Mouse (Mus musculus) heart, embryonic 13.5 days (tissue): ENCODE results near the gene Abcc6. TPM values are rescaled to one million over a fixed set of nuclear protein-coding genes. Genes with fewer than 3 reads are reported as not detected.
"Not testable (repeated sequence)": the region's sequence is repeated elsewhere in the genome, so short reads cannot be mapped to it uniquely, and the experiment has no call there.

Source experiments
- ATAC-seq: fragments of 200-750 bp; cut with Nextera tagmentation; 2 replicates; pipeline ENCODE4 v1.8.0; 2017; ENCODE audit warnings: moderate TSS enrichment; ENCODE audit not compliant: insufficient number of reproducible peaks, low FRiP score, low TSS enrichment; ENCODE audit errors: extremely low read depth
- H3K27ac ChIP-seq: fragments of 300-500 bp; sonication (generic); replicated peaks from 2 replicates; pipeline ENCODE4 v1.5.1; 2015; ENCODE audit warnings: moderate library complexity, mild to moderate bottlenecking, inconsistent platforms
- H3K27me3 ChIP-seq: fragments of 300-500 bp; sonication (generic); replicated peaks from 2 replicates; pipeline ENCODE4 v1.6.1; 2015; ENCODE audit warnings: mild to moderate bottlenecking, inconsistent platforms
- H3K36me3 ChIP-seq: fragments of 300-500 bp; sonication (generic); 2 replicates; pipeline ENCODE4 v1.6.1; 2015; ENCODE audit warnings: mild to moderate bottlenecking, inconsistent platforms
- H3K4me1 ChIP-seq: fragments of 300-500 bp; sonication (generic); 2 replicates; pipeline ENCODE4 v1.6.1; 2015; ENCODE audit warnings: inconsistent platforms
- H3K4me2 ChIP-seq: fragments of 300-500 bp; sonication (generic); 2 replicates; pipeline ENCODE4 v1.6.1; 2015; ENCODE audit warnings: inconsistent platforms, mild to moderate bottlenecking, moderate library complexity
- H3K4me3 ChIP-seq: fragments of 300-500 bp; sonication (generic); 2 replicates; pipeline ENCODE4 v1.5.1; 2015; ENCODE audit warnings: moderate library complexity, mild to moderate bottlenecking, inconsistent platforms
- H3K9ac ChIP-seq: fragments of 300-500 bp; sonication (generic); 2 replicates; pipeline ENCODE4 v1.6.1; 2015; ENCODE audit warnings: inconsistent platforms, mild to moderate bottlenecking, moderate library complexity
- H3K9me3 ChIP-seq: fragments of 300-500 bp; sonication (generic); 2 replicates; pipeline ENCODE4 v1.6.1; 2016; ENCODE audit warnings: inconsistent platforms
- WGBS: fragments of 180-500 bp; shearing (Covaris S2); methylation state at CpG from one replicate; pipeline ENCODE4 v1.1.7; 2015; ENCODE audit warnings: mixed read lengths; 5-methylcytosine and 5-hydroxymethylcytosine counted together
- polyA plus RNA-seq: library from polyadenylated mRNA; unstranded; fragments of >200 nt; fragmentation: Nextera tagmentation; extraction: Ambion mirVana; gene quantifications from 2 replicates; pipeline ENCODE4 v1.2.1, GENCODE M21; 2015

Gene Abcc6
- polyA plus RNA-seq, 1 experiment from 2014 or later: 0.11 TPM

GRCm38 (mm10) chr7:45974512-45974911 lies 55.6 kb downstream of the Abcc6 start:
- H3K4me3 ChIP-seq: no peak overlapping the region
- H3K4me1 ChIP-seq: no peaks in the 10 kb centered on the region; the same call in 1 of the 2 replicates
- no peak overlapping the region for H3K27ac ChIP-seq
- H3K4me2 ChIP-seq: no peak overlapping the region
- no peaks in the 10 kb centered on the region for H3K36me3 ChIP-seq
- no peaks in the 10 kb centered on the region for H3K9me3 ChIP-seq
- no peak overlapping the region for H3K9ac ChIP-seq
- no peak for ATAC-seq
- H3K27me3 ChIP-seq: peaks cover 10% of the 10 kb centered on the region; the same call in 1 of the 2 replicates
- WGBS: 51% methylated on average over 6 of the region's 6 CpGs

DNA sequence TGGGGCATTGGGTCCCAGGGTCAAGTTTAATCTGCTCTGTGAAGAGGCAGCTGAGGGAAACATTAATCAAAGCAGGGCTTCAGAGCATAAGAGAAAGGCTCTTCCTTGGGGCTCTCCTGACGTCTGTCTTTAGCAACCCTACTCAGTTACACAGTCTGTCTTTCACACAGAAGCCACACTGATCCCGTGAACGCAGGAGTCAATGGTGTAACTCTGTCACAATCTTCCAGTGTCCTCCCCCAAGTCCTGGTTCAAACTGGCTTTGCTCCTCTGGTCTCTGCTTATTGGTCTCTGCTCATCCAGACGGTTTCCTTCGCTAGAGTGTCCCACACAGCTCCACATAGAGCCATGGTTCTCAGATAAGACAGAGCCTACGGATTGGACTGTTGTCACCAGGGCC lies 56.0 kb downstream of the Abcc6 start:
- H3K9ac ChIP-seq: no peak overlapping the region
- H3K9me3 ChIP-seq: no peaks in the 10 kb centered on the region
- H3K4me3 ChIP-seq: no peak overlapping the region
- H3K27me3 ChIP-seq: peaks cover 6% of the 10 kb centered on the region; the same call in 1 of the 2 replicates
- H3K27ac ChIP-seq: no peak overlapping the region
- H3K4me1 ChIP-seq: no peaks in the 10 kb centered on the region; the same call in 1 of the 2 replicates
- 26% methylated on average over 6 of the region's 6 CpGs for WGBS
- H3K4me2 ChIP-seq: no peak overlapping the region
- H3K36me3 ChIP-seq: no peaks in the 10 kb centered on the region
- no peak for ATAC-seq

DNA sequence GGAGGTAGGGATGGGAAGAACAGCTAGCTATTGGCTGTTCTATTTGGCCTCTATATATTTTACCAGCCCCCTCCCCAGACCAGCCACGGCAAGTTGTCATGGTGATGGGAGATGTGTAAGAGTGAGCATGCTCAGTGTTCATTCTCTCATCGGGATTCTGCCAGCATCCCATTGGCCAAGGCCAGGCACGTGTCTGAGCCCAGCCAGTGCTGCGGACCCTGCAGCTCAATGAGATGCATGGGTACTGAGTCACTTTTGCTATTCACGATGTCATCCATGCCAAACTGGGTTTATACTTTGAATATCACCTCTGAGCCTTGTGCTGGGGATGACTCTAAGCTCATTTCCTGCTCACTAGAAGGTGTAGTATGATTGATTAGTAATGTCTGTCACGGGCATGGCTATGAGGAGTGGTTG lies 56.8 kb downstream of the Abcc6 start:
- no peak overlapping the region for H3K27ac ChIP-seq
- ATAC-seq: no peak
- peaks cover 14% of the 10 kb centered on the region for H3K27me3 ChIP-seq
- H3K4me2 ChIP-seq: no peak overlapping the region
- H3K9ac ChIP-seq: no peak overlapping the region
- H3K4me3 ChIP-seq: no peak overlapping the region
- no peaks in the 10 kb centered on the region; the same call in 1 of the 2 replicates for H3K4me1 ChIP-seq
- no peaks in the 10 kb centered on the region for H3K36me3 ChIP-seq
- 78% methylated on average over 6 of the region's 6 CpGs for WGBS
- H3K9me3 ChIP-seq: no peaks in the 10 kb centered on the region

- Histone ChIP-seq H3K9ac (no peak overlapping the region), H3K4me3 (no peak overlapping the region), H3K36me3 (no peaks in the 10 kb centered on the region), H3K27me3 (peaks cover 19% of the 10 kb centered on the region), H3K4me2 (no peak overlapping the region), H3K9me3 (no peaks in the 10 kb centered on the region), H3K27ac (no peak overlapping the region), H3K4me1 (no peaks in the 10 kb centered on the region; the same call in 1 of the 2 replicates)
- no peak for ATAC-seq
- WGBS: 73% methylated on average over 11 of the region's 11 CpGs
These were observed 58.0 kb downstream of the Abcc6 start for GRCm38 (mm10) chr7:45971831-45972723.

DNA sequence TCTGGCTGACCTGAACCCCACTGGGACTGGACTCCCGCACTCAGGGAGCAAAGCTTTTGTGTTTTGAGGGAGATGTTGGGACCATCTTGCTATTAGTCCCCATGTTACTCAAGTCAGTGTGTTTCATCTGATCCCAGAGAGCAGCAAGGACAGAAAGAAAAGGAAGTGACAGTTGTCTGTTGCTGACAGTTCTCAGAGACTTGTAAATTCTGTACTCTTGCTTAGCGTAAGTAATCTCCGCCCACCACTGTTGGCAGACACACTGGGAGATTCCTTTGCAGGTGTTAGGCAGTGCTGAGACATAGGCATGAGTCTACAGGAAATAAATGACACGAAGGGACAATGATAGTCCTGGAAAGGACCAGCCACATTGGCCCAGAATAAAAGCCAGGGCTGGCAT lies 73.5 kb downstream of the Abcc6 start:
- WGBS: 51% methylated on average over 4 of the region's 4 CpGs

DNA sequence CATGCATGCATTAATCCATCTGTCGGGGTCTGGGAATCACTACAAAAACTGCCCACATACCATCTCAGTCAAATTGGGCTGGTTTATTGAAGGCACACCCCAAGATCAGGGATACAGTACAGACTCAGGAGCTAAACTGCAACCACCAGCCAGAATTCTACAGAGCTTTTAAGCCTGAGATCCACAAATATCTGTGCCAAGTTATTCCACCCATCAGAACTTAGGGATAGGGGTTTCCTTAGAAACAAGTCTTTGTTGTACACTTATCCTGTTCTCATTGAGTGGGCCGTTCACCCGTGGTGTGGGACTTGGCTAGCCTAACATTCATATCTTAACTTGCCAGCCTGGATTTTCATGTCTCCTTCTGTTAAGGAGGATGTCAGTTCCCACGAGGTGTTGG lies 81.0 kb downstream of the Abcc6 start:
- no peaks in the 10 kb centered on the region for H3K9me3 ChIP-seq
- H3K27me3 ChIP-seq: 0 out of 2 replicates have a peak, but pooled peaks cover 3% of the 10 kb centered on the region
- no peak for ATAC-seq
- 61% methylated on average over 4 of the region's 4 CpGs for WGBS
- H3K4me1 ChIP-seq: no peaks in the 10 kb centered on the region
- no peaks in the 10 kb centered on the region for H3K36me3 ChIP-seq
- H3K27ac ChIP-seq: no peak overlapping the region
- no peak overlapping the region for H3K4me3 ChIP-seq
- no peak overlapping the region for H3K9ac ChIP-seq
- H3K4me2 ChIP-seq: no peak overlapping the region

More for the DNA sequence above, 73.5 kb downstream of the Abcc6 start:
- Histone ChIP-seq H3K4me3 (no peak overlapping the region), H3K4me1 (no peaks in the 10 kb centered on the region), H3K27ac (no peak overlapping the region), H3K27me3 (peaks cover 6% of the 10 kb centered on the region; the same call in 1 of the 2 replicates), H3K36me3 (no peaks in the 10 kb centered on the region), H3K4me2 (no peak overlapping the region), H3K9ac (no peak overlapping the region), H3K9me3 (no peaks in the 10 kb centered on the region)
- no peak for ATAC-seq

- H3K4me3 ChIP-seq, H3K27me3 ChIP-seq, H3K4me2 ChIP-seq, H3K4me1 ChIP-seq, H3K9me3 ChIP-seq, H3K27ac ChIP-seq, H3K9ac ChIP-seq, H3K36me3 ChIP-seq, ATAC-seq: not testable (repeated sequence)
- WGBS: 56% methylated on average over 1 of the region's 1 CpGs
These were observed 86.8 kb downstream of the Abcc6 start for GRCm38 (mm10) chr7:45943280-45943679.

DNA sequence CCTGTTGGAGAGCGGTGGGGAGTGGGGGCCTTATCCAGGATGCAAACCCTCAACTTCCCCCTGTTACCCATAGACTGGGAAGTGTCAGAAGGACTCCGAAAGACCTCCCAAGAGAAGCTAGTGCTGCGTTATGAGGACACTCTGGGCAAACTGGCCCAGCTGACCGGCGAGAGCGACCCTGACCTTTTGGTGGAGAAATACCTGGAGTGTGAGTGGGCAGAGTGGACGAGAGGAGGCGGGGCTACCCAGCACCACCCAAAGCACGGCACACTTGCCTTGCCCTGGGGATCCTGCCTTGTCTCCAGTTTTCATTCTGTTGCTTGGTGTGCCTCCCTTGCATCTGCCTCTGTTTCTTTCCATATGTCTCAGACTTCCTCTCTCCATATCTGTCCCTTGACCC lies 88.1 kb downstream of the Abcc6 start:
- no peak overlapping the region for H3K9ac ChIP-seq
- no peak for ATAC-seq
- no peaks in the 10 kb centered on the region for H3K27me3 ChIP-seq
- 70% methylated on average over 9 of the region's 9 CpGs for WGBS
- H3K4me2 ChIP-seq: no peak overlapping the region
- no peak overlapping the region for H3K27ac ChIP-seq
- H3K9me3 ChIP-seq: no peaks in the 10 kb centered on the region
- H3K4me3 ChIP-seq: no peak overlapping the region
- no peaks in the 10 kb centered on the region for H3K4me1 ChIP-seq
- no peaks in the 10 kb centered on the region for H3K36me3 ChIP-seq

GRCm38 (mm10) chr7:45939836-45940235 lies 90.3 kb downstream of the Abcc6 start:
- Histone ChIP-seq H3K27me3 (no peaks in the 10 kb centered on the region), H3K9ac (no peak overlapping the region), H3K9me3 (no peaks in the 10 kb centered on the region), H3K4me1 (no peaks in the 10 kb centered on the region), H3K4me2 (no peak overlapping the region), H3K4me3 (no peak overlapping the region), H3K36me3 (no peaks in the 10 kb centered on the region), H3K27ac (no peak overlapping the region)
- ATAC-seq: no peak
- WGBS: 28% methylated on average over 2 of the region's 2 CpGs

DNA sequence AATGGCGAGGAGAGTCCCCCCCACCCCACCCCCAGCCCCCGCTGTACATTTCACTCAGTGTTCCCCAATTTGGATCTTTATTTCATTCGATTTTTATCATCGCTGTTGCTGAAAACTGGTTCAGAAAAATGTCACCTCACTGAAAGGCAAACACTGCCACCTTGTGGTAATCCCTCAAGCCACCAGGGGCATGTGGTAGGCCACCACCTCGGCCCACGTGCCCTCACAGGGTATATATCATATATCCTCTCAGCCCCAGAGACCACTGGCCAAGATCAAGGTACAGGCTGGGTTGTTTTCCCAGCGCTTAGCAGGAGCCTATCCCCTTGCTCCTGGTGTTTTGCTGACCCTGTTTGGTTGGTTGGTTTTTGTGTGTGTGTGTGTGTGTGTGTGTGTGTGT lies 95.0 kb downstream of the Abcc6 start:
- no peaks in the 10 kb centered on the region for H3K4me1 ChIP-seq
- H3K4me2 ChIP-seq: no peak overlapping the region
- peaks cover 6% of the 10 kb centered on the region for H3K9me3 ChIP-seq
- no peak overlapping the region for H3K27ac ChIP-seq
- no peak overlapping the region for H3K4me3 ChIP-seq
- 27% methylated on average over 7 of the region's 7 CpGs for WGBS
- peaks cover 15% of the 10 kb centered on the region for H3K36me3 ChIP-seq
- no peak for ATAC-seq
- no peak overlapping the region for H3K9ac ChIP-seq
- no peaks in the 10 kb centered on the region for H3K27me3 ChIP-seq

GRCm38 (mm10) chr7:45933766-45934165 lies 96.3 kb downstream of the Abcc6 start:
- H3K4me3 ChIP-seq, H3K9ac ChIP-seq, H3K9me3 ChIP-seq, H3K4me2 ChIP-seq, H3K4me1 ChIP-seq, ATAC-seq, H3K27ac ChIP-seq, H3K27me3 ChIP-seq: not testable (repeated sequence)
- peaks cover 15% of the 10 kb centered on the region for H3K36me3 ChIP-seq
- WGBS: 85% methylated on average over 12 of the region's 12 CpGs

DNA sequence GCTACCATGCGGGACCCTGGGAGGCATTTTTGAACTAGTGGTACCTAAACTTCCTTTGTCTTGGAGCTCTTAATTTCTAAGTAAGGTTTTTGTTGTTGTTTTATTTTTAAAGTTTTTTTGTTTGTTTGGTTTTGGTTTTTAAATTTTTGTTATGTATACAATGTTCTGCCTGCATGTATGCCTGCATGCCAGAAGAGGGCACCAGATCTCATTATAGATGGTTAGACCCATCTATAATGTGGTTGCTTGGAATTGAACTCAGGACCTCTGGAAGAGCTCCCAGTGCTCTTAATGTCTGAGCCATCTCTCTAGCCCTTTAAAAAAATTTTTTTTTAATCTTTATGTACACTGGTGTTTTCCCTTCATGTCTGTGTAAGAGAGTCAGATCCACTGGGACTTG lies 100.4 kb downstream of the Abcc6 start:
- no peak overlapping the region for H3K27ac ChIP-seq
- no peak overlapping the region for H3K4me2 ChIP-seq
- H3K9me3 ChIP-seq: peaks cover 11% of the 10 kb centered on the region
- H3K4me1 ChIP-seq: peaks cover 1% of the 10 kb centered on the region
- H3K9ac ChIP-seq: no peak overlapping the region
- H3K36me3 ChIP-seq: peaks cover 15% of the 10 kb centered on the region
- WGBS: 78% methylated on average over 1 of the region's 1 CpGs
- H3K27me3 ChIP-seq: peaks cover 21% of the 10 kb centered on the region
- ATAC-seq: no peak
- H3K4me3 ChIP-seq: no peak overlapping the region
